Mouse (Mus musculus) hindbrain, postnatal 0 days (tissue): ENCODE measurements around the gene Lrba. TPM values are rescaled to one million over a fixed set of nuclear protein-coding genes. Genes with fewer than 3 reads are reported as not detected.

Experiments used
- ATAC-seq: fragments of 200-750 bp; cut with Nextera tagmentation; 2 replicates; pipeline ENCODE4 v1.8.0; 2017; ENCODE audit warnings: mild to moderate bottlenecking, moderate TSS enrichment, moderate library complexity
- DNase-seq: peaks from one replicate; pipeline ENCODE4 v3.0.0-alpha.2; 2015; ENCODE audit warnings: low spot score
- H3K27ac ChIP-seq: fragments of 300-500 bp; sonication (generic); 2 replicates; pipeline ENCODE4 v1.5.1; 2014; ENCODE audit warnings: mild to moderate bottlenecking
- H3K27me3 ChIP-seq: fragments of 300-500 bp; sonication (generic); 2 replicates; pipeline ENCODE4 v1.6.1; 2014; ENCODE audit warnings: low read length, mixed read lengths; ENCODE audit not compliant: insufficient read depth
- H3K36me3 ChIP-seq: fragments of 300-500 bp; sonication (generic); 2 replicates; pipeline ENCODE4 v1.6.1; 2014; ENCODE audit warnings: low read length, mixed read lengths; ENCODE audit not compliant: insufficient read depth
- H3K4me1 ChIP-seq: fragments of 300-500 bp; sonication (generic); 2 replicates; pipeline ENCODE4 v1.6.1; 2014; ENCODE audit warnings: antibody characterized with exemption, low read length, mixed read lengths; ENCODE audit not compliant: insufficient read depth
- H3K4me2 ChIP-seq: fragments of 300-500 bp; sonication (generic); 2 replicates; pipeline ENCODE4 v1.6.1; 2014; ENCODE audit warnings: low read depth, mild to moderate bottlenecking, low read length, moderate library complexity, mixed read lengths
- H3K4me3 ChIP-seq: fragments of 300-500 bp; sonication (generic); 2 replicates; pipeline ENCODE4 v1.5.1; 2014; ENCODE audit warnings: low read length
- H3K9ac ChIP-seq: fragments of 300-500 bp; sonication (generic); replicated peaks from 2 replicates; pipeline ENCODE4 v1.6.1; 2014; ENCODE audit warnings: mild to moderate bottlenecking, low read length, moderate library complexity, mixed read lengths
- H3K9me3 ChIP-seq: fragments of 300-500 bp; sonication (generic); 2 replicates; pipeline ENCODE4 v1.6.1; 2016; ENCODE audit warnings: low read length, mixed read lengths
- CTCF ChIP-seq: IDR thresholded peaks from 2 replicates; pipeline ENCODE4 v1.5.1; 2016; ENCODE audit warnings: antibody characterized with exemption, control low read depth, low read depth
- WGBS: fragments of 180-500 bp; shearing (Covaris S2); extraction: QIAGEN DNeasy Blood & Tissue Kit; methylation state at CpG from one replicate; pipeline ENCODE4 v1.1.7; 2014; 5-methylcytosine and 5-hydroxymethylcytosine counted together
- polyA plus RNA-seq: library from polyadenylated mRNA; unstranded; fragments of >200 nt; fragmentation: Nextera tagmentation; extraction: Ambion mirVana; gene quantifications from 2 replicates; pipeline ENCODE4 v1.2.1, GENCODE M21; 2015
- total RNA-seq: library from RNA; depleted of rRNA; stranded (reverse); fragments of >200 nt; gene quantifications from 2 replicates; pipeline ENCODE4 v1.2.3, GENCODE M21; 2014

Gene Lrba
- total and polyA plus RNA-seq, 2 experiments from 2014 or later, result 5.5 to 36.6 TPM

GRCm38 (mm10) chr3:86635464-86635863 is 411.0 kb downstream of the Lrba start:
- TF ChIP-seq CTCF, result no peak

GRCm38 (mm10) chr3:86635940-86636339 is 411.5 kb downstream of the Lrba start:
- H3K36me3 ChIP-seq, result no peaks in the 10 kb centered on the region
- WGBS, result 48% methylated on average over 1 of the region's 1 CpGs
- DNase-seq (peak; percentile 19), ATAC-seq (no peak)
- H3K27ac ChIP-seq, result no peak overlapping the region
- H3K9me3 ChIP-seq, result no peaks in the 10 kb centered on the region
- no peak for TF ChIP-seq CTCF
- H3K9ac ChIP-seq, result no peak overlapping the region
- no peak overlapping the region for H3K4me3 ChIP-seq
- H3K4me1 ChIP-seq, result no peaks in the 10 kb centered on the region
- H3K4me2 ChIP-seq, result no peak overlapping the region
- no peaks in the 10 kb centered on the region for H3K27me3 ChIP-seq

More at GRCm38 (mm10) chr3:86635464-86635863, 411.0 kb downstream of the Lrba start:
- no peak overlapping the region for H3K27ac ChIP-seq
- DNase-seq (no peak), ATAC-seq (no peak)
- no peaks in the 10 kb centered on the region for H3K9me3 ChIP-seq
- H3K9ac ChIP-seq, result no peak overlapping the region
- no peaks in the 10 kb centered on the region for H3K36me3 ChIP-seq
- H3K27me3 ChIP-seq, result no peaks in the 10 kb centered on the region
- H3K4me1 ChIP-seq, result no peaks in the 10 kb centered on the region
- H3K4me3 ChIP-seq, result no peak overlapping the region
- H3K4me2 ChIP-seq, result no peak overlapping the region
- 72% methylated on average over 5 of the region's 5 CpGs for WGBS

- Histone ChIP-seq H3K9ac (no peak overlapping the region), H3K27ac (no peak overlapping the region), H3K36me3 (no peaks in the 10 kb centered on the region), H3K27me3 (no peaks in the 10 kb centered on the region), H3K9me3 (no peaks in the 10 kb centered on the region), H3K4me1 (no peaks in the 10 kb centered on the region), H3K4me2 (no peak overlapping the region), H3K4me3 (no peak overlapping the region)
- no peak for TF ChIP-seq CTCF
- no peak for ATAC-seq
- 66% methylated on average over 2 of the region's 2 CpGs for WGBS
- DNase-seq, result peak; percentile 9
These were observed 414.3 kb downstream of the Lrba start for GRCm38 (mm10) chr3:86638552-86639348.

- TF ChIP-seq CTCF, result no peak
- H3K9me3 ChIP-seq, result no peaks in the 10 kb centered on the region
- no peaks in the 10 kb centered on the region for H3K4me1 ChIP-seq
- H3K27me3 ChIP-seq, result no peaks in the 10 kb centered on the region
- no peaks in the 10 kb centered on the region for H3K36me3 ChIP-seq
- no peak overlapping the region for H3K4me3 ChIP-seq
- H3K9ac ChIP-seq, result no peak overlapping the region
- no peak for ATAC-seq
- H3K4me2 ChIP-seq, result no peak overlapping the region
- no peak for DNase-seq
- 76% methylated on average over 5 of the region's 5 CpGs for WGBS
- H3K27ac ChIP-seq, result no peak overlapping the region
These were observed 416.9 kb downstream of the Lrba start for GRCm38 (mm10) chr3:86641393-86641792.

GRCm38 (mm10) chr3:86641796-86642195 is 417.3 kb downstream of the Lrba start:
- Histone ChIP-seq H3K4me3 (no peak overlapping the region), H3K9me3 (no peaks in the 10 kb centered on the region), H3K9ac (no peak overlapping the region), H3K4me1 (no peaks in the 10 kb centered on the region), H3K27me3 (no peaks in the 10 kb centered on the region), H3K4me2 (no peak overlapping the region), H3K36me3 (no peaks in the 10 kb centered on the region), H3K27ac (no peak overlapping the region)
- ATAC-seq (no peak), DNase-seq (no peak)
- TF ChIP-seq CTCF, result no peak

- Histone ChIP-seq H3K27ac (no peak overlapping the region), H3K4me2 (no peak overlapping the region), H3K27me3 (no peaks in the 10 kb centered on the region), H3K9me3 (no peaks in the 10 kb centered on the region), H3K36me3 (no peaks in the 10 kb centered on the region), H3K9ac (no peak overlapping the region), H3K4me1 (no peaks in the 10 kb centered on the region), H3K4me3 (no peak overlapping the region)
- DNase-seq (no peak), ATAC-seq (no peak)
- WGBS, result 84% methylated on average over 2 of the region's 2 CpGs
- no peak for TF ChIP-seq CTCF
These were observed 422.3 kb downstream of the Lrba start for GRCm38 (mm10) chr3:86646771-86647170.

- Histone ChIP-seq H3K4me3 (no peak overlapping the region), H3K27ac (no peak overlapping the region), H3K9ac (no peak overlapping the region), H3K36me3 (no peaks in the 10 kb centered on the region), H3K4me2 (no peak overlapping the region), H3K9me3 (no peaks in the 10 kb centered on the region), H3K4me1 (no peaks in the 10 kb centered on the region), H3K27me3 (no peaks in the 10 kb centered on the region)
- TF ChIP-seq CTCF, result no peak
- ATAC-seq, result no peak
- 59% methylated on average over 3 of the region's 3 CpGs for WGBS
- DNase-seq, result peak; percentile 6
These were observed 426.5 kb downstream of the Lrba start for GRCm38 (mm10) chr3:86651006-86651405.
